Mouse (Mus musculus) ovary, postnatal 14 days (tissue): ENCODE measurements around the gene Nln.

ENCODE experiments used
- DNase-seq: peaks from one replicate; pipeline ENCODE4 v3.0.0; 2022; ENCODE audit warnings: low spot score

The Nln gene

DNA sequence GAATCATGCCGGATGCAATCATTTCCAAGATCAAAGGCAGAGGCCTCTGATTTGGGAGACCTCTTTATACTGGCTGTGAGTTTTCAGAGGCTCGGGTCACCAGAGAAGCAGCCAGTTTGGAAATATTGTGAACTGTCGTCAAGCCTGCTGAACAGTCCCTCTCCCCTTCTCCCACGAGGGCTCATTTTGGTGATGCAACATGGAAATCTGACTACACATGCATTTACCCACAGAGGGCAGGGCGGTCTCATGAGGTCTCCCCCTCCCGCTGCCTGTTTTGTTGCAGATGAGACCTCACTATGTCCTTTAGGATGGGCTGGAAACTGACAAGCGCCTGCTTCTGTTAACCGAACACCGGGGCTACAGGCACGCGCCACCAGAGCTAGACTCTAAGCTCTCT lies 95.4 kb downstream of the Nln start:
- DNase-seq = no peak

DNA sequence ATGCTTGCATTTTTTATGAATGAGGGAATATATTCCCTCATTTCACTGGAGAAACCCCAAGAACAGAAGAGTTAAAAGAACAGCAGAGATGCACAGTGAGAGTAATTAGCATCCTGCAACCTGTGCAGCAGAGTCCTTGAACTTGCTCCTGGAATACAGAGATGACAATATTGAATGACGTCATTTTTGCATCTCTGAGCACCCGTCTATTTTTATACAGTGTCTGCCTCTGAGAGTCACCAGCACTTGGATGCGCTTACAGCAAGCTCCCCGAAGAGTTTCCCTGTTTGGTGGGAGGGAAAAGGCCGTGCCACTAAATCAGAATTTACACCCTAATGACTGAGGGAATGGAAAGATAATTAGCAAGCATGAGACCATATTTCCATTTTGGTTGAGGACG lies 96.0 kb downstream of the Nln start:
- no peak for DNase-seq

DNA sequence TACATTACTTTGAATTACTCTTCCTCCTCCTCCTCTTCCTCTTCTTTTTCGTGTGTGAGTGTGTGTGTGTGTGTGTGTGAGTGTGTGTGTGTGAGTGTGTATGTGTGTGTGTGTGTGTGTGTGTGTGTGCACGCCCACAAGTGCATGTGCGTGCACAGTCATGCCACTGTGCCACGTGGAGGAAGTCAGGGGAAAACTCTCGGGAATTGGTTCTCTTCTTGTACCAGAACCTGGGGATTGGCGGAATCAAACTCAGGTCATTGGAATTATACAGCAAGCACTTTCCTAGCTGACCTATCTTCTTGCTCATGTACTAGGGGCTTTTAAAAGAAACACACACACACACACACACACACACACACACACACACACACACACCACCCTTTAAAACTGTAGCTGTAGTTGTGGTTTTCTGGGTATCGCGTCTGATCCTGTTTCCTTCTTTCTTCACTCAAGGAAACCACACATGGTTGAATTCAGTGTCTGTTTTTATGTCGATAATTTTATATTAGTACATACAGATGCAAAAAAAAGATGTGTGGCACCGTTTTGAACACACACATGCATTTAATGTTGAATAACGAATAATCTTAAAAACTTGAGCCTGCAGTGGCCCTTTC lies 97.1 kb downstream of the Nln start:
- no peak for DNase-seq

DNA sequence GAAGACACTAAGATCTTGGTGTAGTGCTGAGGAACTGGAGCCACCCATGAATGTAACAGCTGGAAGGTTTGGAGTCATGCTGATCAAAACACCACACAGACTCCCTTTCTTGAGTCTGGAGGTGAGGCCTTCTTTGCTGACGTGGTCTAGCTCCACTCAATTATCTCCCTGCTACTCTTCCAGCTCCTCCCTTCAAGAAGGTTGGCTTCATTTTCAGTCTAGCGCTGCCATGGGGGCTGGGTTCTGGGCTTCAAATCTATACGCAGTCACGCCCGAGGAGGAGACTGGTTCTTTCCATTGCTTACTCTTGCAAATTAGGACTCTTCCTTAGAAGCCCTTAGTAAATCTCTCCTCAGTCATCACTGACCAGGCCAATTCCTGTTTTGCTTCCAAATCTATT lies 98.1 kb downstream of the Nln start:
- DNase-seq = no peak

DNA sequence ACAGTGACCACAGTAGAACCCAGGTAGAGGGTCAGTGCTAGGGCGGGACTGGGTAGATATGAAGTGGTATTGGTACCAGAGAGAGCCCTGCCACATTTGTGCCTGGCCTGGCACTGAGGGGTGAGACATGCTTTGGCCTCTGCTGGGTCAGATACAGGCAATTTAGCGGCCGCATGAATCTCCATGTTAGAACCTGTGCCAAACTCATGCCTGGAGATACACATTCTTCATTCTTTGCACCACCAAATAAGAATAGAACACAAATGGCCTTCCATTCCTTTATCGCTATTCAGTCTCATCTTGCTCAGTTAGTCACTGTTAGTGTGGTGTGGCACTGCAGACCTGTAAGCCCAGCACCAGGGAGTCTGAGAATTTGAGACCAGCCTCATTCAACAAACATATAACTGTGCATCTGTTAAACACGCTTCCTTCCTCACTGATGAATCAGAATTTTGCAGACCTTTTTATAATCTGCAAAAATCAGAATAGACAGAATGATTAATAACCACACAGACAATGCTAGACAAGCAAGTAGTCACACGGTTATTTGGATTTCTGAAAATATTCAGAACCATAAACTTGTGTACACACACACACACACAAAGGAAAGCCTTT lies 104.1 kb downstream of the Nln start:
- DNase-seq = no peak

DNA sequence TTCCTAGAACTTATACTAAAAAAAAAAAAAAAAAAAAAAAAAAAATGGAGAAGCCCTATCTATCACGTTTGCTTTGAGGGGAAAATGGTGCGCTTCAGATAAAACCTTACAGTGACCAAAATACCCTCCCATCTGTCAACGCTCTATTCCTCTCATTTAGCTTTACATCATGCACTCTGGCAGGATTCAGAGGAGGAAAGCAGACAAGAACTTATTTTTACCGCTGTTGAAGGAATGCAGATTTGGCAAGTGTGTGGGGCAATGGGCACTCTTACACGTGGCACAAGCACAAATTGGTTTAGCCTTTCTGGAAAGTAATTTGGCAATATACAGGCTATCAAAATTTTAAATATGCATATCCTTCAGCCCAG lies 115.3 kb downstream of the Nln start:
- DNase-seq = no peak

DNA sequence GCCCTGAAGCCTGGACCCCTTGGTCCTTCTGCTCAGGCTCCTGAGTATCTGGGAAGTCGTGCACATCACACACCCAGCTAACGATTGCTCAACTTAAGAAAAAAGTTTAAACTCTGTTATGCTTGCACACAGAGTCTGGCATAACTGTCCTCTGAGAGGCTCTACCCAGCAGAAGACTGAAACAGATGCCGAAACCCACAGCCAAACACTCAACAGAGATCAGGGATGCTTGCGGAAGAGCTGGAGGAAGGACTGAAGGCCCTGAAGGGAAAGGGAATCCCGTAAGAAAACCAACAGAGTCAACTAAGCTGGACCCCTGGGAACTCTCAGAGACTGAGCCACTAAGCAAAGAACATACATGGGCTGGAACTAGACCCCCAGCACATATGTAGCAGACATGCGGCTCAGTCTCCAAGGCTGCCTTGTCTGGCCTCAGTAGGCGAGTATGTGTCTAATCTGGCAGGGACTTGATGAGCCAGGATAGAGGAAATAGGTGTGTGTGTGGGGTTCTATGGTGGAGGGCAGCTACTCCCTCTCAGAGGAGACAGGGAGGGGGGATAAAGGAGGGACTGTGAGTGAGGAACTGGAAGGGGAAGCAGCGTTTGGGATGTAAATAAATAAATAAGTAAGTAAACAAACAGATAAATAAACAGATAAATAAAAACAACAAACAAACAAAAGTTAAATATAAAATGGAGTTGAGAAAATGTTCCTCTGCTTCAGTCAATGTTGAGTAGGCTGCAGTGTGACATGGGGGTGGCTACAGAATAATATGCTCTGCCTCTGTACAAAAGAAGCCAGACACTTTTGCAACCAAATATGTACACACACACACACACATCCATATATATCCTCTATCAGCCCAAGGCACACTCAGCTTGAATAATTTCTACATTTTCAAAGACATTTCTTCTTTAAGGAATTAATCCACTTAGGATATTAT lies 116.0 kb downstream of the Nln start:
- DNase-seq = no peak

DNA sequence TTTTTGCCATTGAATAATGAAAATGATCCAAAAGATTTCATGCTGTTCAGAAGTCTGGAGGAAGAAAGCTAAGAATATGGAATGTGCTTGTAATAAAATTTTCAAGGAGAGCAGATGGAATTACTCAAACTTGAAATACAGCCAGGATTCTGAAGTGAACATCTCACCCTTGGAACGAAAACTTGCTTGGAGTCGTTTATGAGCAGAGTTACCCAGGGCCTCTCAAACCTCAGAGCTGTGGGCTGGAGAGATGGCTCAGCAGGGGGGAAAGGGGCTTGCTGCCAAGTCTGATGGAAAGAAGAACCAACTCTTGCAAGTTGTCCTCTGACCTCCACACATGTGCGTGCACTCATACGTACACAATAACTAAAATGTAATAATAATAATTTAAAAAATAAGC lies 122.8 kb downstream of the Nln start:
- no peak for DNase-seq

DNA sequence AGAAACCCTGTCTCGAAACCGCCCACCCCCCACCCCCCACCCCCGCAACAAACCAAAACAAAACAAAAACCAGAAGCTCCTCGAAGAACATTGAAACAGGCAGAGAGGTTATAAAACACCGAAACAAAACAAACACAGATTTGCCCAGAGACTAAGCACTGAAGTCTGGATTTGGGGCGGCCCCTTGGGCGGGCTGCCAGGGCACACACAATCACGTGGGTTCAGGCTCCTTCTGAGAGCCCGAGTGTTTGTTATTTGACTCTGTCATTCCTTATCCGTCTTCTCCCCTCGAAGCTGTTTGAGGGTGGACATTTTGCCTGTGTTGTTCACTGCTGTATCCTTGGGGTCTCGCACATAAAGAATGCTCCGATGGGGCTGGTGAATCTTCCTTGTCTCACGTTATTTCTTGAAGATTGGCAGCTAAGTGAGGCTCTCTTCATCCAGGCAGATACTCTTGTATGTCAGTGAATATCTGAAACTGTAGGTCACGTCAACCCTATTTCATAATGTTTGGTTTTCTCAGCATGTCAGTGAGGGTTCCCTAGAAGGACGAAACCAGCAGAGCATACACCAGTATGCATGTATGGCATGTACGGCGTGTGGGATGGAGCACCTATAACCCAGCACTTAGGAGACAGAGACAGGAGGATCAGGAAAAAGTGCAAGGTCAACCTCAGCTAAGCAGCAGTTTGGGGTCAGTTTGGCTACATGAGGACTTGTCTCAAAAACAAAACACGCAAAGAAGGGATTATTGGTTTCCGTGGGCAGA lies 123.7 kb downstream of the Nln start:
- DNase-seq = no peak

DNA sequence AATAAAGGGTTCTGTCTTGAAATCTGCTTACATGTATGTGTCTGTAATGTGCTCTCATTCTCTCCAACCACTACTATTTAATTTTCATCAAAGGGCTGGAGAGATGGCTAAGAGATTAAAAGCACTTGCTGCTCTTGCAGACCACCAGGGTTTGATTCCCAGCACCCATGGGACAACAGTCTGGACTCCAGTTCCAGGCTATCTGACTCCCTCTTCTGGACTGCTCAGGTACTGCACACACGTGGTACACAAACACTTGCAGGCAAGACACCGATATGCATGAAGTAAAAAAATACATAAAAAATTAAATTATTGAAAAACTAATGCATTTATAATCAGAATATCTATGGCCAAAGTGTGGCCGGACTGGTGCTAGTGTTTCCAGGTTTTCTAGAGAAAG lies 127.0 kb downstream of the Nln start:
- DNase-seq = no peak

DNA sequence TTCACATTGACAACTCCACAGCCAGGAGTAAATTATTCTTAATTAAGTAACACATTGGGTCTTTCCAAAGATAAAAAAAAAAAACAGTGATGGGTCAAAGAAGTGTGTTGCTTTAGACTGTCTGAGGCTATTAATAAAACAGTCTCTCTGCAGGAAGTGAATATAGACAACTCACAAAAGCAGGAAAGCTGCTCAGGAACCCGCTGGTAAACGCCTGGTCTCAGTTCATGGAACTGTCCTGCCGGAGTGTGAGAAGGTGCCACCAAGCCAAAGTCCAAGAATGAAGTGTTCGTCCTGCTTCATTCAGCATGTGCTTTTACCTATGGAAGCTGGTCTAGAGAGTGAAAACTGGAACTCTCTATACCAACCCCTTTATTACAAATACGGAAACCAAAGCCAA lies 129.0 kb downstream of the Nln start:
- no peak for DNase-seq

DNA sequence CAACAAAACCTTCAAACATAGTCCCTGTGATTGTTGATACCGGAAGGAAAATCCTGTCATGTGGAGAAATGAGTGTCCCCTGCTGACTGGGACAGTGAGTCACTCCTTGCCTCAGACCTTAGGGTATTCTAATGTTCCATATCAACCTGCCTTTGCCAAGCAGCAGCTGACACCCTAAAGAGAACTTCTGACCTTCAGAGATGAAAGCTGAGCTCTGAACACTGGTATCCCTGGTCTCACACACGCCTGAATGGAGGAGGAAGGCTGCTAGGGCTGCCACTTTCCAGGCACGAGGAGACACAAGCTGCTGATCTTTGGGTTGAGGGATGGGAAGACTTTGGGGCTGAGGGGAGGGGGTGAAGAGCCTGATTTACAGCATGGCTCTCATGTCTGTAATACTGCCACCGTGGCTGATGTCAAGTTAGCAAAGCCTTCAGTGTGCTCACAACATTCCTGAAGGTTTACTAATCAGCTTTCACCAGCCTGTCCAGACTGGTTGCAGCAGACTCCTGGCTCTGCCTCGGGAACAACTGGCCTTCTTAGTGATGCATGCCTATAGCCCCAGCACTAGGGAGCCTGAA lies 131.0 kb downstream of the Nln start:
- DNase-seq = no peak

DNA sequence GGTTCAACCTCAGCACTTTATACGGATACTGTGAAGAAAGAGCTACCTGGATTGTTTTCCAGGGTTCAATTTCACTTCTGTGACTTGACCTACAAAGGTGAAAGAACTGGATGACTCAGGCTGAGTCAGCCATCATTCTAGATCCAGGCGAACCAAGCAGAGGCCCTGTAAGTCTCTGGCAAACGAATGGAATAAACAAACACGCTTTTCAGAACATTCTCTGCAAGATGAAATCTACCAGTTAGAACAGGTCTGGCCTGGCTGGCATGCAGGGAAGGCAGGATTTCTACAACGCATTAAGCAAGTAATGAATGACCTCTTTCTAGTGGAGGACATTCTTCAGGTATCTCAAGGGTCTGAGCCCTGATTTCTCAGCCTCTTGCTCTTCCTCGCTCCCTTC lies 131.6 kb downstream of the Nln start:
- DNase-seq = no peak

DNA sequence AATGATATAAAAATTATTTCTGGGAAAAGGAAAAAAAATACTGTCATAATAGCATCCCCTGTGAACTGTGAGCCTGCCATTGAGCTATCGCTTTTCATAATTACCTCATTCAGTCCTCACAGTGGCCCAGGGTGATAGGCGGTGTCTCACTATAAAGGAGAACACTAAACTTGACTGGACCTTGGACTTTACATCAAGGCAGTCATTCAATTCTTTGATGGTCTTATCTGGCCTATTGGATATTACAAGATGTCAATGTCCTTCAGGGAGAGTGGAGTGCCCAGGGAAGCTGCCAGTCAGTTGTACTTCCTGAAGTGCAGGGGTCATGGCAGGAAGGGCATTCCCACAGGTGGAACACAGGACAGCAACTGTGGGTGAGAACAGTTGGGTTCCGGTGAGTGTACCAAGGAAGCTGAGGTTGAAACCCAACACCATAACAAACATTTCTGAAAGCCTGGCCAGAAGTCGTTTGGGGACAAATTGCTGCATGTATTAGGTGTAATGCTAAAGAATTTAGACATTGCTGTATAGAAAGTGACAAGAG lies 133.2 kb downstream of the Nln start:
- no peak for DNase-seq

DNA sequence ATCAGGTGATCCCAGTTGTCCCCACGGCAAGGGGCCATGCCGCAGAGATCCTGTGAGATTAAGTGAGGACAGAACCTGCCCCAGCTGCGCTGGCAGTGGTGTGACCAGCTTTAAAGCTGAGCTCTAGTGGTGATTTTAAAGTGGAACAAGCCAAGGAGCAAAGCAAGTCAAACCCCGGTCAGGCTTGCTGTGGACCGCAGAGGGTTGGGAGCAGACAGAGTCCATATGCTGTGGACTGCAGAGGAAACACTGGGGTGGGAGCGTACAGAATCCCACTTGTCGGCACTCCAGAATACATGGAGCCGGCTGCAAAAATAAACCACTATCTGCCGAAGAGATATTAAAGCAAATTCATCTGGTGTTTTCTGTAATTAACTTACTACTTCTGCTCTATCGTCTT lies 134.3 kb downstream of the Nln start:
- no peak for DNase-seq

DNA sequence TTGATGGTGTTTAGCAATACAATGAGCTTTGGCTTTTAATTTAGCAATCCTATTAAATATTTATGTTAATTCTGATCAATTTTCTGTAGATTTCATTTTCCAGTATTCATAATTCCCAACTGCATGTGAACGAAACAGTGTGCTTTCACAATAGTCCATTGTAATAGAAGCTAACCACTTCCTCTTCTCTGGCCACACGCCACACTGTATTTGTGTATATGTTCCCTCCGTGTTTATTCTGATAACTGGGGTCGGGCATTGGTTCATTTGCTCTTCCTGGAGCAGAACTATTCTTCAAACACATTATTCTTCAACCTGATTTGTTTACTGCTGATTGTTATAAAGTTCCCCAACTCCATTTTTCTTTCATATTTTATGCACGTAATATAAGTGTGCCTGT lies 135.4 kb downstream of the Nln start:
- DNase-seq = no peak
